Mouse (Mus musculus) liver, postnatal 0 days (tissue): ENCODE data around the gene Rundc3a. TPM values are rescaled to one million over a fixed set of nuclear protein-coding genes. Genes with fewer than 3 reads are reported as not detected.

Source experiments
- ATAC-seq: fragments of 200-750 bp; cut with Nextera tagmentation; 2 replicates; pipeline ENCODE4 v1.8.0; 2017; ENCODE audit warnings: mild to moderate bottlenecking, moderate library complexity
- DNase-seq: peaks from one replicate; pipeline ENCODE4 v3.0.0-alpha.2; 2016
- H3K27ac ChIP-seq: fragments of 300-500 bp; sonication (generic); 2 replicates; pipeline ENCODE4 v1.5.1; 2014; ENCODE audit warnings: antibody characterized with exemption, moderate library complexity, mild to moderate bottlenecking, low read depth
- H3K27me3 ChIP-seq: fragments of 300-500 bp; sonication (generic); 2 replicates; pipeline ENCODE4 v1.6.1; 2014; ENCODE audit warnings: low read length, control low read depth, mixed read lengths; ENCODE audit not compliant: insufficient read depth
- H3K36me3 ChIP-seq: fragments of 300-500 bp; sonication (generic); replicated peaks from 2 replicates; pipeline ENCODE4 v1.6.1; 2014; ENCODE audit warnings: mild to moderate bottlenecking, control low read depth, low read length, moderate library complexity, mixed read lengths; ENCODE audit not compliant: insufficient read depth
- H3K4me1 ChIP-seq: fragments of 300-500 bp; sonication (generic); 2 replicates; pipeline ENCODE4 v1.6.1; 2014; ENCODE audit warnings: antibody characterized with exemption, mild to moderate bottlenecking, control low read depth; ENCODE audit not compliant: insufficient read depth
- H3K4me2 ChIP-seq: fragments of 300-500 bp; sonication (generic); 2 replicates; pipeline ENCODE4 v1.6.1; 2014; ENCODE audit warnings: low read depth, mild to moderate bottlenecking, low read length, moderate library complexity, mixed read lengths
- H3K4me3 ChIP-seq: fragments of 300-500 bp; sonication (generic); 2 replicates; pipeline ENCODE4 v1.5.1; 2014; ENCODE audit warnings: low read depth, low read length
- H3K9ac ChIP-seq: fragments of 300-500 bp; sonication (generic); replicated peaks from 2 replicates; pipeline ENCODE4 v1.6.1; 2014; ENCODE audit warnings: mild to moderate bottlenecking, moderate library complexity
- H3K9me3 ChIP-seq: fragments of 300-500 bp; sonication (generic); 2 replicates; pipeline ENCODE4 v1.6.1; 2016; ENCODE audit warnings: mild to moderate bottlenecking, control low read depth, low read length, mixed read lengths
- CTCF ChIP-seq: sonication (generic); IDR thresholded peaks from 2 replicates; pipeline ENCODE4 v1.5.1; 2016; ENCODE audit warnings: antibody characterized with exemption, low read depth
- EP300 ChIP-seq: IDR thresholded peaks from 2 replicates; pipeline ENCODE4 v1.6.1; 2016; ENCODE audit warnings: antibody characterized with exemption, low read depth, mild to moderate bottlenecking
- WGBS: fragments of 180-500 bp; shearing (Covaris S2); extraction: QIAGEN DNeasy Blood & Tissue Kit; methylation state at CpG from one replicate; pipeline ENCODE4 v1.1.7; 2014; ENCODE audit not compliant: insufficient replicate concordance; 5-methylcytosine and 5-hydroxymethylcytosine counted together
- polyA plus RNA-seq: library from polyadenylated mRNA; unstranded; fragments of >200 nt; fragmentation: Nextera tagmentation; extraction: Ambion mirVana; gene quantifications from 2 replicates; pipeline ENCODE4 v1.2.1, GENCODE M21; 2015

Rundc3a gene
- polyA plus RNA-seq, 1 experiment from 2014 or later: 1.8 TPM

- DNase-seq (no peak), ATAC-seq (no peak)
- Histone ChIP-seq H3K27me3 (peaks cover 21% of the 10 kb centered on the region), H3K27ac (no peak overlapping the region), H3K4me2 (no peak overlapping the region), H3K4me3 (no peak overlapping the region), H3K9me3 (no peaks in the 10 kb centered on the region), H3K9ac (no peak overlapping the region), H3K36me3 (peaks cover 18% of the 10 kb centered on the region), H3K4me1 (peaks cover 18% of the 10 kb centered on the region)
- WGBS: 87% methylated on average over 18 of the region's 18 CpGs
- TF ChIP-seq CTCF (no peak), EP300 (no peak)
Measured at GRCm38 (mm10) chr11:102435754-102436470, 42.7 kb downstream of the Rundc3a start.

- peaks cover 14% of the 10 kb centered on the region for H3K4me1 ChIP-seq
- no peak for DNase-seq
- H3K27ac ChIP-seq: no peak overlapping the region
- no peaks in the 10 kb centered on the region for H3K9me3 ChIP-seq
- peaks cover 18% of the 10 kb centered on the region for H3K36me3 ChIP-seq
- WGBS: 82% methylated on average over 10 of the region's 10 CpGs
- peaks cover 21% of the 10 kb centered on the region for H3K27me3 ChIP-seq
- H3K9ac ChIP-seq: no peak overlapping the region
- no peak for ATAC-seq
- TF ChIP-seq EP300 (no peak), CTCF (no peak)
- no peak overlapping the region for H3K4me3 ChIP-seq
- H3K4me2 ChIP-seq: no peak overlapping the region
Measured at GRCm38 (mm10) chr11:102436471-102436790, 43.2 kb downstream of the Rundc3a start.

- DNase-seq: peak; percentile 70
Measured at GRCm38 (mm10) chr11:102437120-102438061, 44.2 kb downstream of the Rundc3a start.

GRCm38 (mm10) chr11:102438212-102439092 is 45.2 kb downstream of the Rundc3a start:
- no peaks in the 10 kb centered on the region for H3K9me3 ChIP-seq
- H3K4me2 ChIP-seq: peak overlapping the region; percentile 93
- H3K27ac ChIP-seq: no peak overlapping the region
- TF ChIP-seq EP300: no peak
- TF ChIP-seq CTCF: peak; percentile 90
- H3K9ac ChIP-seq: peak overlapping the region; percentile 54
- peaks cover 18% of the 10 kb centered on the region for H3K36me3 ChIP-seq
- H3K27me3 ChIP-seq: peaks cover 23% of the 10 kb centered on the region
- peak; percentile 86 for DNase-seq
- peak overlapping the region; percentile 51 for H3K4me3 ChIP-seq
- peaks cover 8% of the 10 kb centered on the region for H3K4me1 ChIP-seq
- peak; percentile 24; the same call in 1 of the 2 replicates for ATAC-seq
- WGBS: 22% methylated on average over 74 of the region's 77 CpGs

More at GRCm38 (mm10) chr11:102437120-102438061, 44.2 kb downstream of the Rundc3a start:
- peak overlapping the region; percentile 51 for H3K4me3 ChIP-seq
- 32% methylated on average over 80 of the region's 87 CpGs for WGBS
- ATAC-seq: peak; percentile 60
- peaks cover 21% of the 10 kb centered on the region for H3K27me3 ChIP-seq
- H3K9me3 ChIP-seq: no peaks in the 10 kb centered on the region
- H3K4me2 ChIP-seq: peak overlapping the region; percentile 93
- H3K9ac ChIP-seq: peak overlapping the region; percentile 54
- H3K4me1 ChIP-seq: peaks cover 12% of the 10 kb centered on the region
- peaks cover 18% of the 10 kb centered on the region for H3K36me3 ChIP-seq
- H3K27ac ChIP-seq: no peak overlapping the region
- peak; percentile 48 for TF ChIP-seq CTCF
- TF ChIP-seq EP300: no peak

GRCm38 (mm10) chr11:102439093-102440082 is 46.2 kb downstream of the Rundc3a start:
- DNase-seq (no peak), ATAC-seq (no peak)
- Histone ChIP-seq H3K9me3 (no peaks in the 10 kb centered on the region), H3K9ac (no peak overlapping the region), H3K27me3 (peaks cover 29% of the 10 kb centered on the region), H3K27ac (no peak overlapping the region), H3K4me1 (peaks cover 8% of the 10 kb centered on the region), H3K4me3 (no peak overlapping the region), H3K36me3 (peaks cover 16% of the 10 kb centered on the region), H3K4me2 (no peak overlapping the region)
- no peak for TF ChIP-seq EP300
- TF ChIP-seq CTCF: no peak
- 81% methylated on average over 14 of the region's 14 CpGs for WGBS
